7 mouse cellular contexts compared by ENCODE assay signal in genomic region chr1:136749188-136749587, GRCm38 (mm10).
DNase-seq lines count a peak whose midpoint lies in the region; ATAC-seq and TF ChIP-seq lines count a peak whose summit lies in the region.

No protein-coding gene starts in this region.

- DNase-seq in kidney, adult 18-20 months: peak; percentile 23
- DNase-seq in kidney, adult 11 months: no peak
- peak; percentile 73 for DNase-seq in CD4-positive, CD25-positive, alpha-beta regulatory T cell, adult 2 months (ENCODE audit: low read depth, low spot score)
- DNase-seq in NIH3T3 (ENCODE audit: low read depth): peak; percentile 81
- DNase-seq in embryo, embryonic 9.5 days (ENCODE audit: extremely low spot score): peak; percentile 56
- peak; percentile 50 for DNase-seq in lung, postnatal 0 days (ENCODE audit: low spot score)
- peak; percentile 51 for DNase-seq in thymus, postnatal 25 days

- no peaks in the 10 kb centered on the region for H3K4me1 ChIP-seq in lung, postnatal 0 days (ENCODE audit: insufficient read depth, low read depth, low read length)

- H3K36me3 ChIP-seq in lung, postnatal 0 days (ENCODE audit: insufficient read depth, low read length): no peaks in the 10 kb centered on the region

- H3K27ac ChIP-seq in lung, postnatal 0 days (ENCODE audit: low read length): no peak overlapping the region

- H3K9me3 ChIP-seq in lung, postnatal 0 days (ENCODE audit: low read length): no peaks in the 10 kb centered on the region

- H3K27me3 ChIP-seq in lung, postnatal 0 days (replicated peaks; ENCODE audit: insufficient read depth, low read length): no peaks in the 10 kb centered on the region

- no peak overlapping the region for H3K9ac ChIP-seq in lung, postnatal 0 days (replicated peaks; ENCODE audit: low read depth)

- H3K4me3 ChIP-seq in lung, postnatal 0 days (ENCODE audit: low read depth, low read length): no peak overlapping the region

- no peak for TF ChIP-seq EP300 in lung, postnatal 0 days (IDR thresholded peaks at IDR 0.05)

- 59% methylated on average over 8 of the region's 8 CpGs for WGBS in lung, postnatal 0 days

- no peak overlapping the region for H3K4me2 ChIP-seq in lung, postnatal 0 days (replicated peaks; ENCODE audit: low read depth, low read length)

- peak; percentile 82 for TF ChIP-seq CTCF in lung, postnatal 0 days (IDR thresholded peaks at IDR 0.05)

- ATAC-seq in lung, postnatal 0 days: no peak
